Mouse (Mus musculus): ENCODE results near the gene Ajm1.
A peak's percentile ranks its signal among the peaks of the same experiment; 100 is the strongest.

Gene Ajm1

DNA sequence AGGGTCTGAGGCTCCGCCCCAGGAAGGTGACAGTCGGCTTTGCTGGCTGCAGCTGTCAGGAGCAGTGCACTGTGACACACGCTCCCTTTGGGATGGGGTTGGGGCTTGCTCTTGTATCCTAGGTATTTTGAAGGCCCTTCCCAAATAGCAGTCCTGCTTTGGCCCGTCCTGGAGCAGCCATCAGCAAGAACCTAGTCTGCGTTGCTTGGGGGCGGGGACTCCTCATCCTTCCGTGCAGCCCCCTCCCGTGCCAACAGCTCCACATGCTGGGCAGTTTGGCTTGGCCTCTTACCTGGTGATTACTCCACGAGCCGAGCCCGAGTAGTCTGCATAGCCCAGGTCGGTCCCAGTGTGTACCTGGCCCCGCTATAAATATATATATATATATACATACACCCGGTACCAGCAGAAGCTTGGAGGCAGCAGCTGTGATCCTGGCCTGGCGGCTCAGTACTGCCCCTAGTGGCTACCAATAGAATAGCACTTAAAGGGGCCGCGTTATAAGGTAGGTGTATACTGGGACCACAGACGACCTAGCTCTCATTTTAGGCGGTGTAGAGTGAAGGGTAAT lies at the start of gene Ajm1:
TSS of gene Ajm1 (minus strand) at position 464 of the 571 bp plus-strand sequence.
- DNase-seq (ENCODE audit: low spot score in 2 of 2), result peak; percentile 84 to 91

DNA sequence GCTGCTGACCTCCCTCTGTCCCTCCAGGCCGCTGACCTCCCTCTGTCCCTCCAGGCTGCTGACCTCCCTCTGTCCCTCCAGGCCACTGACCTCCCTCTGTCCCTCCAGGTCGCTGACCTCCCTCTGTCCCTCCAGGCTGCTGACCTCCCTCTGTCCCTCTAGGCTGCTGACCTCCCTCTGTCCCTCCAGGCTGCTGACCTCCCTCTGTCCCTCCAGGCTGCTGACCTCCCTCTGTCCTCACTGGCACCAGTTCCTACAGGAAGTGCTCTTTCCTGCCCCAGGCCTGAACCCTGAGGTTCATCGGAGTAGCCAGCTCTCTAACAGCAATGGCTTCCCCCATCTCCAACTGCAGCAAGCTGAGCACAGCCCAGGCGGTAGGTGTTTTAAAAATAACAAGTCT lies 47.2 kb upstream of the Ajm1 start:
- no peak for DNase-seq (ENCODE audit: low spot score in 2 of 2)

DNA sequence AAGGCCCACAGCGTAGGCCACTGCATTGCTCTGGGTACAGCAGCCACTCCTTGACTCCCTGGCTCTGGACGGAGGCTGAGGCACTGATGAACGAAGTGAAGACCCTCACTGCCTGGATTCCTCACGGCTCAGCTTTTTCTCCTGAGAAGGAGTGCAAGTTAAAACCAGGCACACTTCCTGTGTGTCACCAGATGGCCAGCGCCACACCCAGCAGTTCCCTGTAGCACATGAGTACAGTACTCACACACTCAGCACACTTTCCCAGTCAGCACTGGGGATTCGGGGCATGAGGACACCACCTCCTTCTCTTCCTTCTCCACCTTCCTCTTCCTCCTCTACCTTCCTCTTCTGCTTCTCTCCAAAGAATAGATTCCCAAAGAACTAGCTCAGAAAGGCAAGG lies 46.3 kb upstream of the Ajm1 start, which contains the start of gene Fcna:
TSS of gene Fcna (minus strand) at position 220 of the 400 bp plus-strand sequence.
- DNase-seq (ENCODE audit: low spot score in 2 of 2), result no peak

GRCm38 (mm10) chr2:25625986-25626385 lies 44.4 kb upstream of the Ajm1 start:
- DNase-seq (ENCODE audit: low spot score in 2 of 2), result no peak

GRCm38 (mm10) chr2:25621229-25622200 lies 40.0 kb upstream of the Ajm1 start, which contains the start of gene Tmem141:
Gene Tmem141 (minus strand): TSS chr2:25622005.
- peak; percentile 93 to 94 for DNase-seq (ENCODE audit: low spot score in 2 of 2)

DNA sequence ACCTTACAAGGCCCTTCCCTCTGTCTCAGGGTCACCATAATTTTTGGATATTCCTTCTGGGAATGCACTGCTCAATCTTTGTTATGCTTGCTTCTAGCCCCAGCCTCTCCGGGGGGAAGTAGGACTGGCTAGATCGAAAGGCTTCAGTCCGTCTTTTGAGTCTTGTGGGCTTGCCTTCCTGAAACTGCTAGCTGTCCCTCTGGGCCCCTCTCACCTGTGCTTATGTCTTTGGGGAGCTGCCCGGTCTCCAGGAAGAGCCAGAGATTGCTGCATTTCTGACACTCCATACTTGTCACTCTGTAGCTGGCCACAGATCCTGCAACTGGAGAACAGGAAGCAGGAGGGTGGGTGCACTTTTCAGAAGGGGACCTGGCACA lies 39.3 kb upstream of the Ajm1 start:
- no peak for DNase-seq (ENCODE audit: low spot score in 2 of 2)

- DNase-seq (ENCODE audit: low spot score in 2 of 2), result no peak
Observed at GRCm38 (mm10) chr2:25620386-25620785, 38.8 kb upstream of the Ajm1 start.

DNA sequence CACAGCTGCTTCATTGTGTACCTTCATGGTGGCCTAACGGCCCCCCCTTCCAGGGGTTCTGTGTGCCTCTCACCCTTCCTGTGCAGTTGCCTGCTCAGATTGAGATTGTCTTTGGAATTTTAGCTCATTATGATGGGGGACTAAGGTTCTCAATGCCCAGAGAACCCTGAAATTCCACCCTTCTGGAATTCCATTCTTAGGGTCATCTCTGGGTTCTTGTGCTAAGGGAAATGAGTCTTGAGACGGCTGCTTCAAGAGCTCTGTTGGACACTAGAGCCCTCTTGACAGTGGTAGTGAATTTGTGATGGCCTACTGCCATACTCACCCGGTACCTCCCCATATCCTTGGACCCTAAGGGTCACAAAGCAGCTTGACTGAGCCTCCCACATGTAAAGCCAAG lies 36.0 kb upstream of the Ajm1 start, which contains the start of gene Ccdc183:
TSS of gene Ccdc183 (minus strand) at position 101 of the 400 bp plus-strand sequence.
- no peak for DNase-seq (ENCODE audit: low spot score in 2 of 2)

DNA sequence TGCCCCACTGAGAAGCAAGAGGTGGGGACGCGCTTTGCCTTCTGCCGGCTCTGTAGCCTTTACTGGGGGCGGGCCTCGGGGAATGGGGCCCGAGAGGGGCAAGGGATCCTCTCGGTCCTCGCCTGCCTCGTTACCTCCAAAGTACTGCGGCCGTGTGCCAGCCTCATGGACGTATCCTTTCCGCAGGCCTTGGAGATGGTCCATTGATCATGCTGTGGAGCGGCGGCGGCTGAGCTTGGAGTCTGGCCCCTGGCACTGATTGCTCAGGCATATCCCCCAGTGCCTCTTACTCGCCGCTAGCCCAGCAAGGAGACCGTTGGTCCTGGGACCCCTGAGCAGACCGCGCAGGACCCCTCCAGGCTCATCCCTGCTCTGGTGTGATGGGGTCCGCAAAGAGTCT lies 34.8 kb upstream of the Ajm1 start:
- no peak for DNase-seq (ENCODE audit: low spot score in 2 of 2)

DNA sequence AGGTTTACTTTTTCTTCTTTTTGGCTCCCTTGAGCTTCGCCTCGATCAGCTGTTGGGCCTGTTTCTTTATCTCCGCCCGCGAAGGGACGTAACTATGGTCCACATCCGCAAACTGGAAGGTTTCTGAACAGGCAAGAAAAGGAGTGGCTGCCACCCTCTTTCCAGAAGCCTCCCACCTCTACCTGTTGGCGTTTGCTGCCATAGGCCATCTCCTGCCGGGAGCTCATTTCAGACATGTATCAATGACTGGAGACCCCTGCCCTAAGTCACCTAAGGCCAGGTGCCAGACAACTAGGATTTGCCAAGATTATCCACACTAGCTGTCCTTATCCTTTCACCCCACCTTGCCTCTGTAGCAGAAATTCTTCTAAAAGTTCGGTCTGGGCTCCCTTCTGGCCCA lies 27.1 kb upstream of the Ajm1 start:
- DNase-seq (ENCODE audit: low spot score in 2 of 2), result no peak

DNA sequence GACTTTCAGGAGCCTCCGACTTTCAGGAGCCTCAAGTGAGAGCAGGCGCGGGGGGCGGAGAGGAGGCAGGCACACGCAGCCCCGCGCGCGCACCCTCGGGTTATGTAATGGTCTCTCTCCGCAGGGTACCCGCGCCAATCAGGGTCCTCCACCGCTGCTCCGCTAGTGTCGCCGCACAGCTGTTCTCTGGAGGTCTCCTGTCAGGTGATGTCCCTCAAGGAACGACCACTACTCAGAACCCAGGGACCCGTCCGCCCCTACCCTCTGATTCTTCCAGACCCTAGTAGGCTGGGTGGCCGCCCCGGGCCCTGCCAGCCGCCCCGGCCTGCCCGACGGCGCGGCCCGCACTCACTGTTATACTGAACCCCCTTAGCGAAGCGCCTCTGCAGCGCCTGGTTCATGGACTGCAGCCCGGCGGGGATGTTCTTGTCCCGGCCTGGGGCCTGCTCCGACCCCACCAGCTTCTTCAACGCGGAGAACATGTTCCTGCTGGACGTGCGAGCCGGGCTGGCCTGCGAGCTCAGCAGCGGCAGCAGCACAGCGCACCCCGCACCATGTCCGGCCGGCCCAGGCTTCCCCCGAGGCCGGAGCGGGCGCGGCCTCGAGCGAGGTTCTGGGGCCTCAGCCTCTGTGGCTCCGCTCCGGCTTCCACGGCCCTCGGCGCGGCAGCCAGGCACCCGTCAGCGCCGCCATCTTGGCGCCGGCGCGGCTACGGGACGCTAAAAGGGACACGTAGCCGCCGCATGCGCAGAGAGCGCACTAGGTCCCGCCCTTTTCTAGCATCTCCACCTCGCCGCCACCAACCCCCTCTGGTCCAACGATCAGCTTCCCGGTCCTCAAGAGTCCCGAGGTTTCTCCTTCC lies 26.4 kb upstream of the Ajm1 start, which contains the start of gene Rabl6:
TSS of gene Rabl6 (minus strand) at position 761 of the 862 bp plus-strand sequence.
- DNase-seq (ENCODE audit: low spot score in 2 of 2), result peak; percentile 94

- DNase-seq (ENCODE audit: low spot score in 2 of 2), result no peak
Observed at GRCm38 (mm10) chr2:25602526-25602925, 21.0 kb upstream of the Ajm1 start.

- no peak for DNase-seq (ENCODE audit: low spot score in 2 of 2)
Observed at GRCm38 (mm10) chr2:25600037-25600436, 18.5 kb upstream of the Ajm1 start.

- no peak for DNase-seq (ENCODE audit: low spot score in 2 of 2)
Observed at GRCm38 (mm10) chr2:25598749-25599148, 17.2 kb upstream of the Ajm1 start.

- DNase-seq (ENCODE audit: low spot score in 2 of 2), result no peak
Observed at GRCm38 (mm10) chr2:25596765-25597510, 15.4 kb upstream of the Ajm1 start.

- DNase-seq (ENCODE audit: low spot score in 2 of 2), result no peak
Observed at GRCm38 (mm10) chr2:25591863-25592262, 10.3 kb upstream of the Ajm1 start.

DNA sequence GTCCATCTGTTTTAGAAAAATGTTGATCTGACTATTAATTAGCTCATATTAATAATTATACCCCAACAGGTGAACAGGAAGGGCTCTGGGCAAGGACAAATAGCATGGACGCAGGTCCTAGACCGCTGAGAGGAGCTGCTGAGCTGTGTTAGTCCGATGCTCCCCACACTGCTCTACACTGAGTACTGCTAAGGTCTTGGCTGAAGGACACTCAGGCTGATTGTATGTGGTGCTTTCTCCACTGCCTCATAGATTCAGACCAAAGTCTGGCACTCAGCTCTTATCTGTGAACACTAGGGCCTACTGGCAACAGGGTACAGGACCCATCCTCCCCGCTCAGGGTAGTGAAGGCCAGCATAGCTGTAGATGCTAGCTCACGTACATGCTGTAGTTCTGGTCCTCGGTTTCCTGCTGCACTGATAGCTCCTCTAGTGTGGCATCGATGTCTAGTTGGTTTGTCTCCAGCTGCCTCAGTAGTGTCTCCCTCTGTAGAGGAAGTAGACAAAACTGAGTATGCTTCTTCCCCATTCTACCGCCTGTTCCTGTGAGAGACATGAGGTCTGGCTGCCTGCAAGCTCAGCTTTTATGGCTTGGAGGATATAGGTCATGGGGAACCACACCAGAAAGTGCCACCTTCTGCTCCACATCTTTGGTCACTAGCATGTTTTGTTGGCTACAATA lies 6.8 kb upstream of the Ajm1 start:
- peak in 1 of 2 experiments; percentile 51 for DNase-seq (ENCODE audit: low spot score in 2 of 2)

DNA sequence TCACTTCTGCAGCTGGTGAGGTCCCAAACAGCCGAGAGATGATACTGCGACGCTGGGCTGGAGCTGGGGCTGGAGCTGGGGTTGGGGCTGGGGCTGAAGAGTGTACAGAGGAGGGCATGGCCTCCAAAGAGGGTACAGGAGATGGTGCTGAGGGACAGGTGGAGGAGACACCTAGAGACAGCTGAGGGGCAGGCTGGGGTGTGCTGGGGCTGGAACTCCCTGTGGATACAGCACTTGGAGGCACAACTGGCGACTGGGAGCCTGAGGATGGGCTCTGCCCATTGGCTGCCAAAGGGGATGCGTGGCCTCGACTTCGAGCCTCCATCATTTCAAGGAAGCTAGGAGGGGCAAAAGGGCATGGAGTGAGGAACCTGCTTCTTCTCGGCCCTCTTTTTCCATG lies 5.7 kb upstream of the Ajm1 start:
- DNase-seq (ENCODE audit: low spot score in 2 of 2), result no peak

DNA sequence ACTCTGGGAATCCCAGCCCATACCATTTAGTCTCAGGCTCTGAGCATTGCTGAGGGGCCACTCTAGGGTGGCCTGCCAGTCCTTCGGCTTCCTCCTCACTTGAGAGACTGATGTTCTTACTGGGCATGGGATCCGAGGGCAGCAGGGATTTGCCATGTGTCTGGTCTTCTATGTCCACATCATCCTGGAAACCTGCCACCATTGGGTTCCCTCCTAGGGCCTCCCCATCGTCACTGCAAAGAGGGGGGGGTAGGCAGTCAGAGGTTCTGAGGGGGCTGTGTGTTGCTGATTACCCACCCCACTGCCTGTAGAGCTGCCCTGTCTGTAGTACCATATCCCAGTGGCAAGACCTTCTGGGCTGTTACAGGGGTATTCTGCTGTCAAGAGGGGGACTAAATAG lies 4.0 kb upstream of the Ajm1 start:
- peak in 1 of 2 experiments; percentile 43 for DNase-seq (ENCODE audit: low spot score in 2 of 2)

- peak; percentile 37 to 62 for DNase-seq (ENCODE audit: low spot score in 2 of 2)
Observed at GRCm38 (mm10) chr2:25584856-25585255, 3.3 kb upstream of the Ajm1 start.

All from right cerebral cortex, postnatal 10 days (tissue).